Mouse (Mus musculus): ENCODE data around the gene Tbx5. TPM values are rescaled to one million over a fixed set of nuclear protein-coding genes. Genes with fewer than 3 reads are reported as not detected.

The Tbx5 gene
- polyA plus RNA-seq, 1 experiment from 2014 or later = 0.27 TPM

DNA sequence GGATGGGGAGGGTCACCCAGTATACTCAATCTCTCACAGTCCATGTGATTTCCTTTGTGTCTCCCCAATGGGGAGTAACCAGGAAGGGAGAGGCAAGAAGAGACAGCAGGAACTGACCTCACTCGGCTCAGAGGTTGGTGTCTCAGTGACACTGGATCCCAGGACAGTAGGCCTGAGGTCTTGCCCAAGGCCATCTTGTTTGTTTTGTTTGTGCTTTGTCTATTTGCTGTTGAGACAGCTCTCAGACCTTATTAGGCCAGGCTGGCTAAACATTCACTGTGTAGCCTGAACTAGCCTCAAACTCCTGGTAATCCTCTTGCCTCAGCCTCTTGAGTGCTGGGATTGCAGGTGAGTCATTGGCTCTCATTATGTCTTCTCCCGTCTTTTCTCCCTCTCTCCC is 11.0 kb upstream of the Tbx5 start:
- Histone ChIP-seq H3K36me3 (no peaks in the 10 kb centered on the region), H3K9ac (no peak overlapping the region), H3K4me1 (no peaks in the 10 kb centered on the region), H3K4me2 (no peak overlapping the region), H3K27me3 (replicated peaks) (peaks cover 62% of the 10 kb centered on the region), H3K4me3 (no peak overlapping the region), H3K9me3 (replicated peaks) (no peaks in the 10 kb centered on the region), H3K27ac (no peak overlapping the region)
- ATAC-seq = no peak
- 19% methylated on average over 2 of the region's 2 CpGs for WGBS (ENCODE audit: insufficient replicate concordance)

GRCm38 (mm10) chr5:119827341-119827740 is 5.1 kb upstream of the Tbx5 start:
- Histone ChIP-seq H3K27me3 (replicated peaks) (peaks cover 93% of the 10 kb centered on the region), H3K9ac (no peak overlapping the region), H3K4me3 (no peak overlapping the region), H3K4me2 (no peak overlapping the region), H3K4me1 (0 out of 2 replicates have a peak, but pooled peaks cover 4% of the 10 kb centered on the region), H3K9me3 (replicated peaks) (no peaks in the 10 kb centered on the region), H3K27ac (no peak overlapping the region), H3K36me3 (no peaks in the 10 kb centered on the region)
- ATAC-seq = no peak
- WGBS (ENCODE audit: insufficient replicate concordance) = 61% methylated on average over 6 of the region's 6 CpGs

DNA sequence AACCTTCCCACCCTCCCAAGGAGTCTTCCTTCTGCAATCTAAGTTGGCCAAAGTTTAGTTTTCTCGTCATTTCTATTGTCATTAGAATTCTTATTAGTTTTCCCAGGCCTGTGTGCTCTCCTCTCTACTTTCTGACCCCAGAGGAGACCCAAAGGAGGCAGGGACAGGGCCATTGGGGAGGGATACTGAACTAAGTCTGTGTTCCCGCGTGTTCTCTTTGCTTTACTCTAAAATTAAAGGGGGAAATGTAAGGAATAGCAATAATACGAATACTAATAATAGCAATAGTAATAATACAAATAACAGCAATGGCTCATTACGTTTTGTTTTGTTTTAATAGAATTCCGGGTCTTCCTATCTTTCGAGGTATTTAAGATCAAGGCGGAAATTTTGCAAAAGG is 1.9 kb upstream of the Tbx5 start:
- Histone ChIP-seq H3K4me1 (0 out of 2 replicates have a peak, but pooled peaks cover 4% of the 10 kb centered on the region), H3K4me2 (peak overlapping the region; percentile 57; the same call in 1 of the 2 replicates), H3K27ac (no peak overlapping the region), H3K9me3 (replicated peaks) (no peaks in the 10 kb centered on the region), H3K27me3 (replicated peaks) (peaks cover 94% of the 10 kb centered on the region), H3K36me3 (no peaks in the 10 kb centered on the region), H3K9ac (no peak overlapping the region), H3K4me3 (0 out of 2 replicates have a peak overlapping the region, but pooled peaks have one; percentile 28)
- 10% methylated on average over 8 of the region's 8 CpGs for WGBS (ENCODE audit: insufficient replicate concordance)
- no peak for ATAC-seq

DNA sequence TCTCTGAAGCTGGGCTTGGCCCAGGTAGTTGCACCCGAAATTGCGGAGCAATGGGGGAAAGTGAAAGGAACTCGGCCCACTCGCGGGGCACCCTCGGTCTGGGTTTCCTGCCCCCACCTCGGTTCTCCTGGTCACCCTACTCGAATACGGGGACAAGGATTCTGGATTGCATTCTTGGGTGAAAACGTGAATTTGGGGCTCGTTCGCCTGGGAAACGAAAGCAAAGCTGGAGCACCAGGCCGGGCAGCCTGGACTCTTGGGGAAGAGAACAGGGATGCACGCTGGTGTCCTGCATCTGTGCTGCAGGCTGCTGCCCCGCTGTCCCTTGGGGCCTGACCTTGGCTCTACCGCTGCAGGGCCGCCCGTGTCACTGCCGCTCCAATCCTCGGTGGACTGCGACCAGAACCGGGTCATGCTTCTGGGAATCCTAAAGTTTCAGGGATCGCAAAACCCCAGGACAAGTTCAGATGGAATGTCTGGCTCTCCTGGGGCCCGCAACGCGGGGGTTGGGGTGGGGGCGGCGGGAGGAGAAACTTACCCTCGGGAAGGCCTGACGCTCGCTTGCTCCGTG is 1.2 kb upstream of the Tbx5 start:
- H3K4me1 ChIP-seq = 0 out of 2 replicates have a peak, but pooled peaks cover 4% of the 10 kb centered on the region
- no peak for ATAC-seq
- no peak overlapping the region for H3K27ac ChIP-seq
- H3K4me3 ChIP-seq = peak overlapping the region; percentile 28
- WGBS (ENCODE audit: insufficient replicate concordance) = 2% methylated on average over 33 of the region's 33 CpGs
- H3K9ac ChIP-seq = no peak overlapping the region
- H3K27me3 ChIP-seq (replicated peaks) = peaks cover 99% of the 10 kb centered on the region
- H3K4me2 ChIP-seq = peak overlapping the region; percentile 57
- H3K36me3 ChIP-seq = no peaks in the 10 kb centered on the region
- no peaks in the 10 kb centered on the region for H3K9me3 ChIP-seq (replicated peaks)

- 4% methylated on average over 25 of the region's 25 CpGs for WGBS (ENCODE audit: insufficient replicate concordance)
- H3K27me3 ChIP-seq (replicated peaks) = peaks cover 99% of the 10 kb centered on the region
- H3K36me3 ChIP-seq = no peaks in the 10 kb centered on the region
- H3K4me3 ChIP-seq = peak overlapping the region; percentile 28
- peak overlapping the region; percentile 57 for H3K4me2 ChIP-seq
- H3K9ac ChIP-seq = no peak overlapping the region
- ATAC-seq = no peak
- no peaks in the 10 kb centered on the region for H3K9me3 ChIP-seq (replicated peaks)
- no peak overlapping the region for H3K27ac ChIP-seq
- H3K4me1 ChIP-seq = peaks cover 10% of the 10 kb centered on the region; the same call in 1 of the 2 replicates
These were observed 533 bp upstream of the Tbx5 start for GRCm38 (mm10) chr5:119831791-119832478.

GRCm38 (mm10) chr5:119833223-119834030 is 959 bp downstream of the Tbx5 start:
- 17% methylated on average over 8 of the region's 8 CpGs for WGBS (ENCODE audit: insufficient replicate concordance)
- no peak overlapping the region for H3K4me2 ChIP-seq
- no peak for ATAC-seq
- H3K27ac ChIP-seq = no peak overlapping the region
- no peaks in the 10 kb centered on the region for H3K9me3 ChIP-seq (replicated peaks)
- no peaks in the 10 kb centered on the region for H3K36me3 ChIP-seq
- no peak overlapping the region for H3K4me3 ChIP-seq
- H3K4me1 ChIP-seq = peaks cover 10% of the 10 kb centered on the region; the same call in 1 of the 2 replicates
- H3K27me3 ChIP-seq (replicated peaks) = peaks cover 100% of the 10 kb centered on the region
- no peak overlapping the region for H3K9ac ChIP-seq

DNA sequence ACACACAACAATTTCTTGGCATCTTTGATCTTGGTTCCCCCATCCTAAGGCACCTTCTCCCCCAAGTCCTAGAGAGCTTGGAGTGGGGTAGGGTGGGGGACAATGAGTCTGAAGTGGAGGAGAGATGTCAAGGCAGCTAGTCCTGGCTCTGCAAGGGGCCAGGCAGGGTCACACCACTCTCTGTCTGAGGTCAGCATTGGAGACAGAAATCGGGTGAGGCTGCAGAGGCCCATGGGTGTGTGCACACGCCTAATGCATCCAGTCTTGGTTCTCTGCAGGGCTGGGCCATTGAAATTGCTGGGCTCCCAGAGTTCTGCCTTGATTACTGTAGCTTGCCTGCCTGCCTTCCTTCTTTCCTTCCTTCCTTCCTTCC is 1.5 kb downstream of the Tbx5 start:
- H3K9ac ChIP-seq = no peak overlapping the region
- no peak for ATAC-seq
- H3K36me3 ChIP-seq = no peaks in the 10 kb centered on the region
- no peak overlapping the region for H3K4me2 ChIP-seq
- H3K27ac ChIP-seq = no peak overlapping the region
- no peaks in the 10 kb centered on the region for H3K9me3 ChIP-seq (replicated peaks)
- no peak overlapping the region for H3K4me3 ChIP-seq
- 22% methylated on average over 2 of the region's 2 CpGs for WGBS (ENCODE audit: insufficient replicate concordance)
- peaks cover 100% of the 10 kb centered on the region for H3K27me3 ChIP-seq (replicated peaks)
- peaks cover 10% of the 10 kb centered on the region; the same call in 1 of the 2 replicates for H3K4me1 ChIP-seq

DNA sequence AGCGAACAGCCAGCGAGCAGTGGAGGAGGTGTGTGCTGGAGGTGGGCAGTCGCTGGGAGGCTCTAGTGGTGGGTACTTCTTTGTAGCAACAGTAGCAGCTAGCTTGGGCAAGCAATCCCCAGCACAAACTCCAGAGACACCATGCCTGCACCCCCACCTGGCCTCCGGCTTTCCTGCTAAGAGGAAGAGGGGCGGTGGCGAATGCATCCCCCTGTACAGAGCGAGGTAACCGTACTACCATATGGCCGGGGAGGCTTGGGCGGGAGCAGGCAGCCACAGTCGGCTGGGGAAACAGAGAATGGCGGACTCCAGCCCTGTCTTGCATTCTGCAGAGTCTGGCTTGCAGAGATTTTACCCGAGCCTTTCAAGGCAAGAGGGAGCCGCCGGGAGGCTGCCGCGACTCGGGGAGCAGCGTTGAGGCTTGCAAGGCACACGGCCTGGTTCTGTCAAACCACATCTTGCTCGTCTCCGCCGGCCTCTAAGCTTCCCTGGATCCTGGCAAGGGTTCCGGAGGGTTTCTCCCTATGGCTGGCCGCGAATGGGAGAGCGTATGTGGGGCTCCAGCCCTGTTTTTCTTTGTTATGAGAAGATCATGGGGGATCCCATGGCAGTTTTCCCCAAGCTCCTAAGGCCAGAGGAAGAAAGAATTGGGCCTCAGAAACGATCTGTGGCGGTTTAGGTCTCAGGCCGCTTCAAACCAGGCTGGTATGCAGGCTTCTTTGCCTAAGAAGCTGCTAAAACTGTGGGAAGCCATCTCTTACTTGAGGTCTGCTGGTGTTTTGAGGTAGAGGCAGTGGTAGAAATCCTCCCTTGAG is 2.8 kb downstream of the Tbx5 start:
- Histone ChIP-seq H3K27me3 (replicated peaks) (peaks cover 100% of the 10 kb centered on the region), H3K4me3 (0 out of 2 replicates have a peak overlapping the region, but pooled peaks have one; percentile 0), H3K4me1 (peaks cover 10% of the 10 kb centered on the region; the same call in 1 of the 2 replicates), H3K4me2 (no peak overlapping the region), H3K36me3 (no peaks in the 10 kb centered on the region), H3K9ac (no peak overlapping the region), H3K27ac (no peak overlapping the region), H3K9me3 (replicated peaks) (no peaks in the 10 kb centered on the region)
- no peak for ATAC-seq
- WGBS (ENCODE audit: insufficient replicate concordance) = 4% methylated on average over 30 of the region's 30 CpGs

DNA sequence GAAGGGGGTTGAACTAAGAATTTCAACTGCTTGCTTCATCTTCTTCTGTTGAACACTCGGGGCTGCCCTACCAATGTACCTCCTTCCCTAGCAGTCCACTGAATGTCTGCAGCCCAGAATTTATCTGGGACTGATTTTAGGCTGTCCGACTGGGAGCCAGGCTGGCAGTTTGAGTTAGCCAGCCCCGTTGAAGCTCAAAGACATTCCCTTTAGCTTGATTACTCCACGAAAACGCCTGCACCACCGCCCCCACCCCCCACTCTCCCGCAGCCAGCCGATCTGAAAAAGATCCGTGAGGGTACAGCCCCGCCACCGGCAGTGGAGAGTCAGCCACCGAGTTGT is 3.4 kb downstream of the Tbx5 start:
- 3% methylated on average over 12 of the region's 12 CpGs for WGBS (ENCODE audit: insufficient replicate concordance)
- no peak overlapping the region for H3K27ac ChIP-seq
- H3K36me3 ChIP-seq = no peaks in the 10 kb centered on the region
- no peaks in the 10 kb centered on the region for H3K9me3 ChIP-seq (replicated peaks)
- no peak for ATAC-seq
- H3K9ac ChIP-seq = no peak overlapping the region
- peaks cover 100% of the 10 kb centered on the region for H3K27me3 ChIP-seq (replicated peaks)
- peaks cover 10% of the 10 kb centered on the region; the same call in 1 of the 2 replicates for H3K4me1 ChIP-seq
- H3K4me3 ChIP-seq = 0 out of 2 replicates have a peak overlapping the region, but pooled peaks have one; percentile 0
- no peak overlapping the region for H3K4me2 ChIP-seq

GRCm38 (mm10) chr5:119836618-119837305 is 4.3 kb downstream of the Tbx5 start:
- Histone ChIP-seq H3K4me3 (no peak overlapping the region), H3K4me1 (peaks cover 6% of the 10 kb centered on the region; the same call in 1 of the 2 replicates), H3K36me3 (no peaks in the 10 kb centered on the region), H3K9me3 (replicated peaks) (no peaks in the 10 kb centered on the region), H3K4me2 (0 out of 2 replicates have a peak overlapping the region, but pooled peaks have one; percentile 10), H3K27ac (no peak overlapping the region), H3K27me3 (replicated peaks) (peaks cover 100% of the 10 kb centered on the region), H3K9ac (no peak overlapping the region)
- ATAC-seq = no peak
- WGBS (ENCODE audit: insufficient replicate concordance) = 2% methylated on average over 28 of the region's 28 CpGs

DNA sequence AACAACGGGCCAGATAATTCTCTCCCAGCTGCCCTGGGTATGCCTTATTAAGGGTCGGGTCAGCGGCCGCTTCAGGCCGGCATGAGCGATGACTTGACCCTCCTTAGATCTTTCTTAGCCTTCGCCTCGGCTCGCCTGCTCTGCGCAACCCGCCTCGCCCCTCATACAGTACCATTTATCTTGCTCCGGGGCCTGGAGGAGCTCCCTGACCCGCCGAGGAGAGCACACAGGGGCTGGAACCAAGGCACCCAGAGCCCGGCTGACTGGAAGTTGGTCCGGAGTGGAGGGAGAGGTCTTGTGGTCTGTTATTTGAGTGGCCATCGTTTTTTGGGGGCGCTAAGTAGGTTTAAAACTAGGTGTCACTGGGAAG is 4.8 kb downstream of the Tbx5 start:
- Histone ChIP-seq H3K4me3 (no peak overlapping the region), H3K27me3 (replicated peaks) (peaks cover 100% of the 10 kb centered on the region), H3K27ac (no peak overlapping the region), H3K9me3 (replicated peaks) (no peaks in the 10 kb centered on the region), H3K4me2 (no peak overlapping the region), H3K4me1 (peaks cover 6% of the 10 kb centered on the region; the same call in 1 of the 2 replicates), H3K9ac (no peak overlapping the region), H3K36me3 (no peaks in the 10 kb centered on the region)
- no peak for ATAC-seq
- WGBS (ENCODE audit: insufficient replicate concordance) = 3% methylated on average over 19 of the region's 19 CpGs
